Mouse (Mus musculus): ENCODE data around the gene Olfr1317. TPM values are rescaled to one million over a fixed set of nuclear protein-coding genes. Genes with fewer than 3 reads are reported as not detected.

Olfr1317 gene
- polyA plus RNA-seq (2012; rRNA removed): not detected in 2 replicates

DNA sequence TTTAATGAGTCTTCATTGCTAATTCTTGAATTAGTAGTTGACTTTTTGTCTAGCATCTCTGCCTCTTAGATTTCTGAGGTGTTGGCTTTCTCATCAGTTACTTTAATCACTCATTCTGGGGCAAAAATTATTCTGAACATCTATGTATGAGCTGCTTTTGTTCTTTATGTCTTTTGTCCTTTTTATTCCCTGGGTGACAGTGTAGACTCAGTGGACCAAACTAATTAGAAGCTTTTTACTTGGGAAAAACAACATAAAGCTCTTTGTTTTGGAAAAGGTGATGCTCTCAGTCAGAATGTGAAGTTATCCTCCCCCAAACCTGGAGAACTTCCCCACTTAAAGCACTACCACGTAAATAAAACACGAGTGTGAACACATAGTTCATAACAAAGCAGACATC, at the start of gene Olfr1317:
Gene Olfr1317, plus strand, starts transcription at position 301 of the 400 bp plus-strand sequence.

DNA sequence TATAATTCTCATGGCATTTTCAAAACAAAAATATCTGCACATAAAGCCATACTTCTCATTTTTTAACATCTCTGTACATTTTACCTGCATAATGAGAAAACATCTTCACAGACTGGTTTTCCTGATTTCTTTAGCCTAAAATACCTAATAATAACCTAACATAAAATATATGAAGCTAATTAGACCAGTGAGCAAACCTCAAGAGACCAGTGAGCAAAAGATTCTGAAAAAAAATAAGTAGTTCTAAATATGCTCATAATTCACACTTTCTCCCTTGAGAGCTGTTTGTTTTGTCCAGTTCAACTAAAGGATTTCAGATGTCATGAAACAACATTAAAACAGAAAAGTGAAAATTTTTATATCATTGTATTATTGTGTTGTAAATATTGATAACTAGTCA, 43.4 kb upstream of the Olfr1317 start, which contains the start of gene Olfr1314:
Gene Olfr1314, minus strand, starts transcription at position 101 of the 400 bp plus-strand sequence.

DNA sequence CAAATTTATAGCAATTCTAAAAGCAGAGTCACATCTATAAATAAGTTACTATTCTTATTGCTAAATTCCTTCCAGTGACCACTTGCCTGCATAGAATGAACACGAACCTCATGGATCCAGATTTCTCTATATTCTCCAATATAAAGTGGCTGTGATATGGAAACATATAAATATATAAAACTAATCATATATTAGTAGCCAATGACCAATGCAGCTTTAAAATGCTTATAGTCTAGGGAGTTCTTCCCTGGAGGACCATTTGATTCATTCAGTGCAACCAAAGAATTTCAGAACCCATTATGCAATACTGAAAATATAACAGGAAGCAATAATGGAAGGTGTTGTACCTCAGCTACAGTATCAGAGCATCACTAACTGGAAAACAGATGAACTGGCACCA, 24.8 kb upstream of the Olfr1317 start, which contains the start of gene Olfr1315-ps1:
Gene Olfr1315-ps1, minus strand, starts transcription at position 101 of the 400 bp plus-strand sequence.

DNA sequence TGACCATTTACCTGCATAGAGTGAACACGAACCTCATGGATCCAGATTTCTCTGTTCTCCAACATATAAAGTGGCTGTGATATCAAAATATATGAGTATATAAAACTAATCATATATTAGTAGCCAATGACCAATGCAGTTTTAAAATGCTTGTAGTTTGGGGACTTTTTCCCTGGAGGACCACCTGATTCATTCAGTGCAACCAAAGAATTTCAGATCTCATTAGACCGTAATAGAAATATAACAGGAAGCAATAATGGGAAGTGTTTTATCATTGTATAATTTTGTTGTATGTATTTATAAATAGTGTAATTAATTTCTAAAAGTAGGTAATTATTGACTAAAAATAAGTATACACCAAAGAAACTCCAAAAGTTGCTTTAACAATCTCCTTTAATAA, 5.3 kb upstream of the Olfr1317 start, which contains the start of gene Olfr1316:
Gene Olfr1316, minus strand, starts transcription at position 101 of the 400 bp plus-strand sequence.

DNA sequence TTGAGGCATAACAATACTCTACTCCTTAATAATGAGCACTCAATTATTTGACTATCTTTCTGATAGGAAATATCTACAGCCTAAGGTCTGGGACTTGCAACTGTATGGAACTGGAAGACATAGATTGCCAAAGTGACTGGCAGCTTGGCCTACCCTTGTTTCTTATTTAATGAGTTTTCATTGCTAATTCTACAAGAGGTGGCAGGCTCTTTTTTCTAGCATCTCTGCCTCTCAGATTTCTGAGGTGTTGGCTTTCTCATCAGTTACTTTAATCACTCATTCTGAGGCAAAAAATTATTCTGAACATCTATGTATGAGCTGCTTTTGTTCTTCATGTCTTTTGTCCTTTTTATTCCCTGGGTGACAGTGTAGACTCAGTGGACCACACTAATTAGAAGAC, 13.8 kb downstream of the Olfr1317 start, which contains the start of gene Olfr1318:
Gene Olfr1318, plus strand, starts transcription at position 301 of the 400 bp plus-strand sequence.

Other genes with a start within 250 kb of the Olfr1317 start
- gene Olfr1306, start 224.1 kb upstream of the Olfr1317 start, polyA plus RNA-seq (2012; rRNA removed): not detected in 2 replicates
- not detected in 2 replicates for gene Olfr1307, start 190.9 kb upstream of the Olfr1317 start, polyA plus RNA-seq (2012; rRNA removed)
- not detected in 2 replicates for gene Olfr1308, start 175.4 kb upstream of the Olfr1317 start, polyA plus RNA-seq (2012; rRNA removed)
- gene Olfr1309, start 150.0 kb upstream of the Olfr1317 start, polyA plus RNA-seq (2012; rRNA removed): not detected in 2 replicates
- not detected in 2 replicates for gene Olfr1310, start 127.6 kb upstream of the Olfr1317 start, polyA plus RNA-seq (2012; rRNA removed)
- not detected in 2 replicates for gene Olfr1311, start 115.9 kb upstream of the Olfr1317 start, polyA plus RNA-seq (2012; rRNA removed)
- gene Olfr1312, start 90.1 kb upstream of the Olfr1317 start, polyA plus RNA-seq (2012; rRNA removed): not detected in 2 replicates
- gene Olfr1313, start 62.5 kb upstream of the Olfr1317 start, polyA plus RNA-seq (2012; rRNA removed): not detected in 2 replicates
- not detected in 2 replicates for gene Olfr1314, start 43.5 kb upstream of the Olfr1317 start, polyA plus RNA-seq (2012; rRNA removed)
- gene Olfr1315-ps1, start 24.9 kb upstream of the Olfr1317 start, polyA plus RNA-seq (2012; rRNA removed): not detected in 2 replicates
- gene Olfr1316, start 5.4 kb upstream of the Olfr1317 start, polyA plus RNA-seq (2012; rRNA removed): not detected in 2 replicates
- not detected in 2 replicates for gene Olfr1318, start 13.9 kb downstream of the Olfr1317 start, polyA plus RNA-seq (2012; rRNA removed)
- gene Lpcat4, start 99.1 kb downstream of the Olfr1317 start, polyA plus RNA-seq (2012; rRNA removed): 54.9 and 64.4 TPM in 2 replicates
- not detected in 2 replicates for gene Nutm1, start 119.0 kb downstream of the Olfr1317 start, polyA plus RNA-seq (2012; rRNA removed)
- gene Nop10, start 121.6 kb downstream of the Olfr1317 start, polyA plus RNA-seq (2012; rRNA removed): 32.4 and 73.0 TPM in 2 replicates
- gene Slc12a6, start 125.5 kb downstream of the Olfr1317 start, polyA plus RNA-seq (2012; rRNA removed): 28.4 and 34.6 TPM in 2 replicates
- gene Gm21985, start 126.0 kb downstream of the Olfr1317 start, polyA plus RNA-seq (2012; rRNA removed): not detected in 2 replicates
- 103 TPM in 2 replicates for gene Emc4, start 227.7 kb downstream of the Olfr1317 start, polyA plus RNA-seq (2012; rRNA removed)
- 0.42 and 0.75 TPM in 2 replicates for gene Katnbl1, start 238.9 kb downstream of the Olfr1317 start, polyA plus RNA-seq (2012; rRNA removed)

Measured in ovary, adult 2 months (tissue).